Mouse (Mus musculus) central nervous system, embryonic 18 days (tissue): ENCODE results near the gene Zdhhc18. TPM values are rescaled to one million over a fixed set of nuclear protein-coding genes. Genes with fewer than 3 reads are reported as not detected.

ENCODE experiments used
- polyA plus RNA-seq: library from polyadenylated mRNA; depleted of rRNA; stranded (reverse); fragments of >200 nt; gene quantifications from 2 replicates; pipeline ENCODE4 v1.2.3, GENCODE M21; 2012; rRNA removed

Zdhhc18 gene
- polyA plus RNA-seq, result 30.1 and 35.9 TPM in 2 replicates

DNA sequence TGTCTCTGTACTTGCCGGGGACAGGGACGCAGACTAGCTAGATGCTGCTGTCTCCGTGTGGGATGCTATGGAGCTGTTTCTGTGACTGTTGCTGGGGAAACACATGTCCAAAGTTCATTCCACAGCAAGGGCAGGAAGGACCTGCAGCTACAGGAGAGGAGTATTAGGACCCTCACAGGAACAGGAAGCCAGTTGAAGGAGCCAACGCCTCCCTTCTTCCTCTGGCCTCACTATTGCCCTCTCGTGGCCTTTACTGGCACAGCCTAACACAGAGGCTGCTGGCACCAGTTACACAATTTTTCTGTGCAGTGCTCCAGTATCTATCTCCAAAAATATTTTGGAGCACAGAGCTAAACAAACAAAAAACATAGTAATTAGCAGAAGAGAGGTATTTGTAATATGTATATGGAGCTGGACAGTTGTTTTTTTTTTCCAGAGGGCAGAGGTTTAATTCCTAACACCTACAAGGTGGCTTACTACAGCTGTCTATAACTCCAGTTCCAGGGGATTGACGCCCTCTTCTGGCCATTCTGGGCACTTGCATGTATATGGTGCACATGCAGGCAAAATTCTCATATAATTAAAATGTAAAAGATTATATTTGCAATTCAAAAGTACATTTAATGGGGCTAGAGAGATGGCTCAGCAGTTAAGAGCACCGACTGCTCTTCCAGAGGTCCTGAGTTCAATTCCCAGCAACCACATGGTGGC lies at the start of gene Zdhhc18:
Gene Zdhhc18, minus strand, starts transcription at position 166 of the 711 bp plus-strand sequence.

GRCm38 (mm10) chr4:133671881-133672844 lies 22.2 kb upstream of the Zdhhc18 start, which contains the start of gene Pigv:
Gene Pigv (minus strand): TSS chr4:133672647.

GRCm38 (mm10) chr4:133601721-133602218 lies 48.2 kb downstream of the Zdhhc18 start, which contains the start of gene Sfn:
Gene Sfn (minus strand): TSS chr4:133602168.

DNA sequence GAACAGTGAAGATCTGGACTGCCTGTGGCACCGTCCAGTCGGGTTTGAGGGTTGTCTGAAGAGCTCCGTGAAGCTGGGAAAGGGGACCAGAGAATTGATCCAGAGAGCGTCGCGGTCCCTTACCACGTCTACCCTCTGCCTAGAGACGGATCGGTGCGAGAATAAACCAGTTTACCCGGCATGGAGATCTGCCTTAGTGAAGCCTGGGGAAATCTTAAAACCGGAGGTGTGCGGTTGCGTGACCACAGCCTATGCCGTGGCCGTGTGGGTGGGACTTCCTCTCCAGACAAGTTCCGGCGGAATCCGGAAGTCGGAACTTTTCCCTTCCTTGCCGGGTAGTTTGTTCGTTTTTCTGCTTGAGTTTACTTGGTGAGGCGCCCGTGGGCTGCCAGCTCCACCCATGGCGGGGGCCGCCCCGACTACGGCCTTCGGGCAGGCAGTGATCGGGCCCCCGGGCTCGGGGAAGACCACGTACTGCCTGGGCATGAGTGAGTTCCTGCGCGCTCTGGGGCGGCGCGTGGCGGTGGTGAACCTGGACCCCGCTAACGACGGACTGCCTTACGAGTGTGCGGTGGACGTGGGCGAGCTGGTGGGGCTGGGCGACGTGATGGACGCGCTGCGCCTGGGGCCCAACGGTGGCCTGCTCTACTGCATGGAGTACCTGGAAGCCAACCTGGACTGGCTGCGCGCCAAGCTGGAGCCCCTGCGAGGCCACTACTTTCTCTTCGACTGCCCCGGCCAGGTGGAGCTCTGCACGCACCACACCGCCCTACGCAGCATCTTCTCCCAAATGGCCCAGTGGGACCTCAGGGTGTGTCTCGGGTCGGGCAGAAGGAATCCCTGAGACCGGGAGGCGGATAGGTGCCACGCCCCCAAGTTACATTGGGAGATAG lies 65.6 kb downstream of the Zdhhc18 start, which contains the start of gene Gpn2:
Gene Gpn2, plus strand, starts transcription at position 304 of the 893 bp plus-strand sequence.

GRCm38 (mm10) chr4:133574070-133574842 lies 75.7 kb downstream of the Zdhhc18 start, which contains the start of gene Gpatch3:
Gene Gpatch3 (plus strand): TSS chr4:133574745.

Other genes with a start within 250 kb of the Zdhhc18 start
- 0.13 and 0.73 TPM in 2 replicates for gene Tent5b, start 170.0 kb downstream of the Zdhhc18 start, polyA plus RNA-seq
- gene Trnp1, start 151.6 kb downstream of the Zdhhc18 start, polyA plus RNA-seq, result 20.9 and 22.1 TPM in 2 replicates
- gene Kdf1, start 131.2 kb downstream of the Zdhhc18 start, polyA plus RNA-seq, result 0.10 and 0.15 TPM in 2 replicates
- gene Nudc, start 104.2 kb downstream of the Zdhhc18 start, polyA plus RNA-seq, result 171 and 177 TPM in 2 replicates
- gene Nr0b2, start 96.8 kb downstream of the Zdhhc18 start, polyA plus RNA-seq, result 0.08 TPM in 1 of 2 replicates, not detected in the other
- gene Gpatch3, start 75.4 kb downstream of the Zdhhc18 start, polyA plus RNA-seq, result 5.5 and 6.9 TPM in 2 replicates
- 29.3 and 31.4 TPM in 2 replicates for gene Gpn2, start 65.8 kb downstream of the Zdhhc18 start, polyA plus RNA-seq
- gene Sfn, start 48.0 kb downstream of the Zdhhc18 start, polyA plus RNA-seq, result 2.2 and 5.9 TPM in 2 replicates
- 11.5 TPM in 2 replicates for gene Pigv, start 22.5 kb upstream of the Zdhhc18 start, polyA plus RNA-seq
- gene Arid1a, start 106.6 kb upstream of the Zdhhc18 start, polyA plus RNA-seq, result 53.4 and 60.1 TPM in 2 replicates
- 14.4 and 14.7 TPM in 2 replicates for gene Rps6ka1, start 237.6 kb upstream of the Zdhhc18 start, polyA plus RNA-seq